Mouse (Mus musculus) lung, postnatal 36 days (tissue): ENCODE measurements around the gene Cnn1.
A peak's percentile ranks its signal among the peaks of the same experiment; 100 is the strongest.
"Not testable (repeated sequence)": the region's sequence is repeated elsewhere in the genome, so short reads cannot be mapped to it uniquely, and the experiment has no call there.

Source experiments
- DNase-seq: peaks from one replicate; pipeline ENCODE4 v3.0.0; 2022; ENCODE audit warnings: mixed read lengths

Gene Cnn1

DNA sequence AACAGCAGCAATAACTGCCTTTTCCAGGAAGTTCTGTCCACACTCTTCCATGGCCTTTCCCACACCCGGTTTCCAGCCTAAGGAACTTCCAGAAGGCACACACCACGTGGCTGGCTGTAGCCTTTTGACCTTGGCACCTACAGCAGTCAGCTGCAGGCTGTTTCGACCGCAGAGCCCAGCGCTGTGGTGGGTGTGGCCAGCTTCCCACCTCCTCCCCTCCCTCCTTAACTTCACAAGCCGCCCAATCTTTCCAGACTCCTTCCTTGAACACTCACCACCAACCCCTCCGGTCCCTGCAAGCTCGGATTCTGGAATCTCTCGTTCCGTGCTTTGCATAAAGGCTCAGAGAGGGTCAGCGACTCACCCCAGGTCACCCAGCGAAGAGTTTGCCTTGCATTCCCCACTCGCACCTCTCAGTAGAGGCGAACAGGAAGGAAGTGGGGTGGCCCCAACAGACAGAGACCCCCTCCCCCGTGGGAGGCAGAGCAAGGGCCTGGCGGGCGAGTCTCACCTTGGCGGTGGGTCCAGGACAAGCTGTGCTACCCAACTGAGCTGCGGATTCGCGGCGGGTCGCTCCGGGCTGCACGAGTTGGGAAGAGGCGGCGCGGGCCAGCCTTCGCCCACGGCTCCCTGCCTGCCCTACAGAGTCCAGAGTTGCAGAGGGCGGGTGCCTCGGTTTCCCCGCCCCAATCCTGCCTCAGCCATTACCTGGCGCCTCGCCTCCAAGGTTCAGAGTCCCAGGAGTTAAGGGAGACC is 32.4 kb downstream of the Cnn1 start:
- peak; percentile 73 for DNase-seq

DNA sequence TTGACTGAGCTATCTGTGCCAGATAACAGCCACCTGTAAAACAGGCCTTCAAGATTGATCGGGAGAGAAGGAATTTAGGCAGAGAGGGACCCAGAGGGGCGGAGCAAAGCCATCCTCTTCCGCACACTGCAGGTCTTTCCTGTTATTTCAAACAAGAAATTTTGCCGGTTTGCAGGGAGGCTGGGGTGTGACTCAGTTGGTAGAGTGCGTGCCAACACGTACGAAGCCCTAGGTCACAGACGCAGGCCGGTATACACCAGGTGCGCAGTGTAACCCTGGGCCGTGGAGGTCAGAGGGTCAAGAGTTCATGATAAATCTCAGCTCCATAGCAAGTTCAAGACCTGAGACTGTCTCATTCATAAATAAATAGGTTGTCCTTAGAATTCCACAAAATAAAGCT is 33.2 kb downstream of the Cnn1 start:
- no peak for DNase-seq

DNA sequence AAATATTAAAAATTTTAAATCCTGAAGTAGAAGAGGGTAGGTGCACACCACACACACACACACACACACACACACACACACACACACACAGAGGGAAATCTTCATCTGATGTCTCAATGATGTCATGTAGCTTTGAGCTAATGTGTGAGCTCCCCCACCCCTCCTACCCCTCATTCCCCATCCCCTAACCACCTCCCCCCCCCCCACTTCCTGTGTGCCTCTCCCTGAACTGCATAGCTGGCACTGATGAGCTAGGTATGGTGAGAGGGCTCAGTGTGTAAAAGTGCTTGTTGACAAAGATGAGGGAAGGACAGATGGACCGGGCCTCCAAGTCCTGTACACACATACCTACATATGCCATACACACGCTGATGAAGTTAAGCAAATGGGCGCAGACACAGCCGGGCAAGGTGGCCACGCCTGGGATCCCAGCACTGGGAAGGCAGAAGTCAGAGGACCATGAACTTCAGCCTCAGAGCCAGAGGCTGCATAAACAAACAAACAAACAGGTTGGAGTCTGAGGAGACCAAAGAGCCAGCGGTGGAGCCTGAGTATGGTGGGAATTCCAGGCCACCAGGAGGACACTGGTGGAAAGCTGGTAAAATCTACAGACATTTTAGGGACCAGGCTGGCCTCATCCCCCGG is 35.4 kb downstream of the Cnn1 start:
- no peak for DNase-seq

DNA sequence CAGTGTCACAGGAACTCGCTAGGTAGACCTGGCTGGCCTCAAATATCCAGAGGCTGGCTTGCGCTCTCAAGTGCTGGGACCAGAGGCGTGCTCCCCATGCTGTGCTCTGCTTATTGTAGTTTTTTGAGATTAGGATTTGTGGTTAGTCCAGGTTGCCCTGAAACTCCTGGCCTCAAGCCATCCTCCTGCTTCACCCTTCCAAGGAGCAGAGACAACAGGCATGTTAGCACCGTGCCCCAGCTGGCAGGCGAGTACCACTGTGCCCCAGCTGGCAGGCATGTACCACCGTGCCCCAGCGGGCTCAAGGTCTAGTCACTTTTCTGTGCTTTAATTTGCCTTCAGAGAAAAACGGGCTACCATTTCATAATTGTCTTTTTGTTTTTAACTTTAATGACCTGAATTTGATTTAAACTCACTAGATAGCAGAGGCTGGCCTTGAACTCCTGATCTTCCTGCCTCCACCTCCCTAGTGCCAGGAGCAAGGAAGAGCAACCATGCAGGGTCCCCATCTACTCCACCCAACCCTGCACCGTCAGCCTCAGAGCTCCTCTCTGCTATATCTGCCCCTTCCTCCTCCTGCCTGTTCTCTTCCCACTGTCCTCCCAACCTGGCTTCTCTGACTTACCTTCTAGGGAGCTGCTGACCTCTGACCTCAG is 36.1 kb downstream of the Cnn1 start:
- DNase-seq, result no peak

DNA sequence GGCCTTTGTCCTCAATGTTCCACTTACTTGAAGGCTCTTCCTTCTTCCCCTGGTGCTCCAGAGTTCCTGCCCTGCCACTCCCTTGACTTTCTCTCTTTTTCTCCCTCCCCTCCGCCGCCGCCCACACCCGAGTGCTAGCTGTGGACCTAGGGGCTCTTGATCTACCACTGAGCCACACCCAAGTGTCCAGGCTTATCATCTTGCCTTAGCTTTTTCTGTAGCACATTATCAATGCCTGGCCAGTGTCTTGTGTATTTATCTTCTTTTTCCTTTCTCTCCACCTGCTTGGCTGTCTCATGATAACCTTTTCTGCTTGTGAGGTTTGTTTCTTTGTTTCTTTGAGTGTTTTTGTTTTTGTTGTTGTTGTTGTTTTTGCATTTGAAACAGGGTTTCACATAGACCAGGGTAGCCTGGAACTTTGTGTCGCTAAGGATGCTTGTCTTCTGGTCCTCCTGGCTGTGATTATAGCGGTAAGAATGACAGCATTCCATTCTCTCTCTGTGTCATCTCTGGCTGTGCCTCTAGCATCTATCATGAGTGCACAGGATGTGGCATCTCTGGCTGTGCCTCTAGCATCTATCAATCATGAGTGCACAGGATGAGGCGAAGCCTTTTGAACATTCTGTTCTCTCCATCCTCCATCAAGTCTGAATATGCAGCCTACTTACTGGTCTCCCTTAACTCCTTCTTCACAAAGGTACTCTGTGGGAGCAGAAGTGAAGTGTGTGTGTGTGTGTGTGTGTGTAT is 36.8 kb downstream of the Cnn1 start, which contains the start of gene Acp5:
Acp5 (minus strand) TSS at position 68 of the 747 bp plus-strand sequence.
- no peak for DNase-seq

DNA sequence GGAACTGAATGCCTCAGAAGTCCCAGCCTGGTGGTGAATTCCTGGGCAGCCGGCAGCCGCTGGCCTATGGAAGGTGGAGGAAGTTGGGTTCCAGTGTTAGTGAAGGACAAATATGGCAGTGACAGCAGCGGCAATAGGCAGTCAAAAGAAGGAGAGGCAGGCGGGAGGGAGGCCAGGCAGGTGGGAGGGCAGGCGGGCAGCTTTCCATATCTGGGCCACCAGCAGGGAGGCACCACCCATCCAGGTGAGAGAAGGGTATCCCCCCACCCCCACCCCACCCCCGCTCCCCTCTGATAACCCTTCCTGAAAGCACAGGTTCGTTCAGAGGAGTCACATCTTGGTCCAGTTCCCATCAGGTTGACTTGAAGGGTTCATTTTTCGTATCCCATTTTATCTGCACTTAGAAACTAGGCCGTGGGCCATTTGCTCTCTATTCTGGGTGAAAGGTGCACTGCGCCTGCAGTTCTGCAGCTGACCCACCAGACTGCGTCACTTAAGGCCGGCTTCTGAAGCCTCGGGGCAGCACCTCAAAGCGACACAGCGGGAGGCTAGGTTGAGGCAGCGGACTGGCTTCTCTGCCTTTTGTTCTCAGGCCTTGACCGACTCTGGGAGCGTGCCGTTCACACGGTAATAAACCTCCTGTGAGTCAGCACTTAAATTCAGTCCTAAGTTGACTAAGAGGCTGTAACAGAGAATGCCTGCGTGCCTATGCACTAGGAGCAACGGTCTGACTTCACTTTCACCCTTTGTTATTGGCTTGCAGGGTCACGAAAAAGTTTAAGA is 37.9 kb downstream of the Cnn1 start:
- no peak for DNase-seq

DNA sequence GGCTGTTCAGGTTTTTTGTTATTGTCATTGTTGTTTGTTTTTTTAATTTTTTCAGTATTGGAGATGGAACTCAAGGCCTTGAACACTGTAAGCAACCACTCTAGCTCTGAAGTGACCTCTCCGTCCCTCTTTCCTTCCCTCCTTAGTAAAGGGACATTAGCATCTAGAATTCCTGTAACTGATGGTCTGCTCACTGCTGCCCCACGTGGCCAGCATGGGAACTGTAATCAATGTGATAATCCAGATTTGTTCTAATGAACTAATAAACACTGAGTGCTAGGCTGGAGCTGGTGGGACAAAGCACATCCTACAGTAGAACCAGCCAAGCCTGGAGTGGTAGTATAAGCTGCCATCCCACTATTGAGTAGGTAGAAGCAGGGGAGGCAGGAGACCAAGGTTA is 39.5 kb downstream of the Cnn1 start:
- DNase-seq, result peak; percentile 65

DNA sequence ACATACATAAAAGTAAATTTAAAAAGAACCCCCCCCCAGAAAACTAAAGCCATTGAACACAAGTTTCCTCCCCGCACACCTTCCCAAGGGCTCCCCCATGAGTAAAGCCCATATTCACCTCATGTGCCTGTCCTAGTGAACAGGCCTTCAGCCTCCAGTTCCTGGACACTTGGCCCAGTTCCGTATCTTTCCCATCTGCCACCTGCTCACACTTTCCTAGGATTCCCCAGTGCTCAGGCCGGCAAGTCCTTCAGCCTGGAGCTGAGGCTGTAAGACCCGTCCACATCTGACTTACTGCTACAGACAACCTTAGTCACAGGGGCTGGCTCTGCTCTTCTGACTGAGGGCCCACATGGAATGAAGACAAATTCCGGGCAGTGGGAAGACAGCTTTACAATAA is 40.7 kb downstream of the Cnn1 start:
- DNase-seq, result no peak

DNA sequence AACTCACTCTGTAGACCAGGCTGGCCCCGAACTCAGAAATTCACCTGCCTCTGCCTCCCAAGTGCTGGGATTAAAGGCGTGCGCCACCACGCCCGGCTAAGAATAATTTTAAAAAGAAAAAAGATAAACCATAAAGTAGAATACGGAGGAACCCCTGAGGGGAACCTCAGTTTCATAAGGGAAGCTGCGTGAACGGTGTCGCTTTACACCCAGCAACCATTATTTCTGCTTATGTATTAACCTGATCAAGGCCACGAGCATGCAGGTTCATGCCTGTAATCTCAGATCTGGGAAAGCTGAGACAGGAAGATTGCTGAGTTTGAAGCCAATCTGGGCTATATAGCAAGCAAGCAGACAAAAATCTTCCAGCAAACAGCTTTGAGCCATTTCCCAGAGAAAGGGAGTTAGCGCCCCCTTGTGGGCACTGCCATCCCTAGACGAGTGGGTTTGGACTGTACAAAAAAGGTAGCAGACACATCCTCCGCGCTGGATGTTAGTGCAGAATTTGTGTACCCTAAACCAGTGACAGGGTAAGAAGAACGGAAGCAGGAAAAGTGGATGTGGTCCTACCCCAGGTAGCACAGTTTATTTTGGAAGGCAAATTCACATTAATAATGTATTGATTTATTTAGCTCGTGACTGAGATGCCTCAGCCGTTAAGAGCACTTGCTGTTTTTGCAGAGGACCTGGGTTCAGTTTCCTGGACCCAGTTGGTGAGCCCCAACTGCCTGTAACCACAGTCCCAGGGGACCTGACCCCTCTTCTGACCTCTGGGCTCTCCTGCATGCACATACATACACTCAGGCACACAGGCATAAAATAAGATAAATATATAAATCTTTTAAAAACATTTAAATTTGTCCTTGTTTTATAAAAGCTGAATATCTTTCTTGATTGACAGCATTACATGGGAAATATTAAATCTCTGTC is 44.4 kb downstream of the Cnn1 start:
- peak; percentile 92 for DNase-seq

DNA sequence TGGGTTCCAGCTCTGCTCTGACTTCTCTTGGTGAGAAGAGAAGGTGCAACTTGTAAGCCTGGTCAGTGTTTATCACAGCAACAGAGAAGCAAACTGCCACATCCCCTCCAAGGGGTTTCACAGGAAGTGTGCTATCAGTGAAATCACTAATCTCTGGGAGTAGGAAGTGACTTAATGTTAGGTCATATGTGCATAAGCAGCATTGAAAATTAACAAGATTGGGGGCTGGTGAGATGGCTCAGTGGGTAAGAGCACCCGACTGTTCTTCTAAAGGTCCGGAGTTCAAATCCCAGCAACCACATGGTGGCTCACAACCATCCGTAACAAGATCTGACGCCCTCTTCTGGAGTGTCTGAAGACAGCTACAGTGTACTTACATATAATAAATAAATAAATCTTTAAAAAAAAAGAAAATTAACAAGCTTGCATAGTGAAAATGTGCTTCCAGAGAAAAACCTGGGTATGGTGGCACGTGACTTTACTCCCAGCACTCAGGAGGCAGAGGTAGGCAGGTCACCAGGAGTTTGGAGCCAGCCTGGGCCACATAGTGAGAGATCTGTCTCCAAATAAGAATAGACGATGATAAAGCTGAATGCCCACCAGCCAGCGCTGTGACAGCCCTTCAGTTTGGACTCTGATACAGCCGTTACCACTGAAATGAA is 45.4 kb downstream of the Cnn1 start:
- no peak for DNase-seq

DNA sequence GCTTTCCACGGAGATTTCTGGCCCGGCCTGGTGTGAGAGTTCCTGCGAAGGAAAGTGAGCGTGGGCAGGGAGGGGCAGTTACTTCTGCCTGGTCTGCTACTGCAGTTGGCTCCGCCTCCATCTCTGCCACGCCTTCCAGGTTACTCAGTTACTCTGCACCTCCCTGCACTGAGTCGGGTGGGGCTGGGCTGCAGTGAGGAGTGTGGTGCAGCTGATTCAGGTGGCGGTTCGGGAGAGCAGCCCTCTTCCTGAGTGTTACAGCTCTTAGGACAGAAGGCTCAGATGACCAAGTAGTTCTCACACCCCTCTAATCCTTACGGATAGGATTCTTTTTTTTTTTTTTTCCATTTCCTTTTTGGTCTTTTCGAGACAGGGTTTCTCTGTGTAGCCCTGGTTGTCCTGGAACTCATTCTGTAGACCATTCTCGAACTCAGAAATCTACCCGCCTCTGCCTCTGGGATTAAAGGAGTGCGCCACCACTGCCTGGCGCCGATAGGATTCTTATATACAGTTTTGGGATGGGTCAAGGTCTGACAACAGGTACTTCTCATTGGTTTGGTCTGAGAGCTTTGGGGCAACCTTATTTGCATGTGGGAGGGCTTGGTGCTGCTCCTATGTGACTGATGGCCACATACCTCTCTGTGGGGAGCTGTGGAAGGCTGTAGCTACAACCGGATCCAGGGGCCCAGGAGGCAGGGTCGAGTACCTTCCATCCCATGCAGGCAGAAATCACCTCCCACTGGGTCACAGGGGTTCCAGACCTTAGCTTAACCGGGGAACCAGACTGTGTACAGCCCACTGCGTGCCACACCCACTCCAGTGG is 50.6 kb downstream of the Cnn1 start:
- peak; percentile 71 for DNase-seq

DNA sequence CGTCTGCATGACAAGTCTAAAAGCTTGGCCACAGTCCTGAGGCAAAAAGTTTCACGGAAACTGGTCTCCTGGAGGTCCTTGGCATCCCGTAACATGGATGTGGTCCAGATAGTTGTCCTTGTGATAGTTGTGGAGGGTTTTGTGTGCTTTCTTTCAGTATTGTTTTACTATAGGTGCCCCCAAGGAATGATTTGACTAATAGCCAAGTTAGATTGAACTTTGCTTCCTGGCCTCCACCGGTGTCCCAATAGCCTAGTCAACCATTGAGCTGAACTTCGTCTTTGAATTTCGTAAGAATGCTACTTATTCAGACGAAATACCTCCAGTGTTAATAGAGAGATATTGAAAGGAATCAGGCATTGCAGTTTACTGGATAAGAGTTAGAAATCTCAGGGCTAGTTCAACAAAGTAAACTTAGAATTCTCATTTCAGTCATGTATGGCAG is 51.3 kb downstream of the Cnn1 start:
- not testable (repeated sequence) for DNase-seq

DNA sequence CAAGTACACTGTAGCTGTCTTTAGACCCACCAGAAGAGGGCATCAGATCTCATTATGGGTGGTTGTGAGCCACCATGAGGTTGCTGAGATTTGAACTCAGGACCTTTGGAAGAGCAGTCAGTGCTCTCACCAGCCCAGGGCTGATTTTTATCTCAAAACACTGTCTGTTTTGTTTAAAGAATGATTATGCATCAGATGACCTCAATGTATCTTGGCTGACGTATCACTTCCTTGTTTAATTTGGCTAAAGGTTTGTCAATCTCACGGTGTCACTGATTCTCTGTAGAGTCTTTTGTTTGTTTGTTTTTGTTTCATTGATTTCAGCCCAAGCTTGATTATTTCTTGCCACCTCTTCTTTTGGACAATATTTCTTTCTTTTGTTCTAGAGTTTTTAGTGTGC is 51.9 kb downstream of the Cnn1 start:
- DNase-seq, result no peak

DNA sequence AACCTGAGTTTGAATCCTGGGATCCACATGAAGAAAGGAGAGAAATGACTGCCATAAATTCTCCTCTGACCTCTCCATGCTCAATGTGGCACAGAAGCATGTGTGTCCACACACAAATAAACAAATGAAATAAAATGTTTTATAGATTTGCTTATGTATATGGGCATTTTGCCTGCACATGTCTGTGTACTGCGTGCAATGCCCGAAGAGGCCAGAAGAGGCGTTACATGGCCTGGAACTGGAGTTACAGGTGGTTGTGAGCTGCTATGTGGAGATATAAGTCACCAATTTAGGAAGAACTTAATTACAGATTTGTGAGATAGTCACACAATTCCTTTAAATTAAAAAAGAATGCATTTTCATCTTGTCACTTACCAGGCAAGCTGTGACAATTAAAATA is 54.8 kb downstream of the Cnn1 start:
- DNase-seq, result no peak

DNA sequence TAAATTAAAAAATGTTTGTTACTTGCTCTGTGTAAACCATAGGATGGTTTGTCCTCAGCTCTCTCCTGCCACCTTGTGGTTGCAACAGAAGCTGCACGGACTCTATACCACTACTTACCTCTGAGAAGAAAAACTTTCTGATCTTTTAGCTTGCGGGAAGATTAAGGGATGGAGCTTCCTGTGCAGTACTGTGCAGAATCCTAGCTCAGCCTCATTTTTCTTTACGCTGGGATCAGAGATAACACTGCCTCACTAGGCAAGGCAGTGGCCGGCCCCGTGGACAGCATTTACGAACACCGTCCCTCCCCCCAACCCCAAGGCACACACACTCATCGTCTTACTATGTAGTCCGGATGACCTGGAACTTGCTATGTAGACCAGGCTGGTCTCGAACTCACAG is 56.6 kb downstream of the Cnn1 start:
- peak; percentile 80 for DNase-seq

DNA sequence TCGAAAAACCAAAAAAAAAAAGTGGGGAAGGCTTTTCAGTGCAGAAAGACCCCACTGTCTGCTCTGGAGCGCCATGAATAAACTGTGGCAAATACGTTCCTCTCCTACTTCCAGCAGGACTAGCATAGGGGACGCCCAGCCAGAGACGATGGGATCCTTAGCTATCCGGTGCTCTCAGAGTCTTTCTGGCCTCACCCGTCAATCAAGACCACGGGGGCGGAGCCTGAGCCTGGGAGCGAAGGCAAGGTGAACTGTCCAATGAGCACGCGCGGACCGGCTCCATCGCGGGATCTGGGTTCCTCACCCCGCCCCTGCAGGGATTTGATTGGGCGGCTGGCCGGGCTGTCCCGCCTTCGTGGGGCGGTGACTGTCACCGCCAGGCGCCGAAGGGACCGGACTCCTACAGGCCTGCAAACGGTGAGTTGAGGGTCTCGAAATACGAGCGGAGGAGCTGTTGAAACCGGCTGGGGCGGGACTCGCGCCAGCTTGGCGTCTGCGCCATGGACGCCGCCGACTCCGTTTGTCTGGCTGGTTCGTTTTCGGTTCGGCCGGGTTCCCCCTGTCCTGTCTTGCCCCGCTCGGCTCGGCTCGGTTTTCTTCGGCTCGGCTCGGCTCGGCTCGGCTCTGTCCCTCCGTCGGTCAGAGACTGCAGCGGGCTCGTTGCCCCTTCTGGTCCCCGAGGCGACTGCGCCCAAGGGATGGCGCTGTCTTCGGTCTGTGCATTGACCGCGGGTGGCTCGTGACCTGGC is 57.7 kb downstream of the Cnn1 start, which contains the start of gene Pigyl:
Pigyl (plus strand) TSS at position 350 of the 749 bp plus-strand sequence.
- DNase-seq, result peak; percentile 100

DNA sequence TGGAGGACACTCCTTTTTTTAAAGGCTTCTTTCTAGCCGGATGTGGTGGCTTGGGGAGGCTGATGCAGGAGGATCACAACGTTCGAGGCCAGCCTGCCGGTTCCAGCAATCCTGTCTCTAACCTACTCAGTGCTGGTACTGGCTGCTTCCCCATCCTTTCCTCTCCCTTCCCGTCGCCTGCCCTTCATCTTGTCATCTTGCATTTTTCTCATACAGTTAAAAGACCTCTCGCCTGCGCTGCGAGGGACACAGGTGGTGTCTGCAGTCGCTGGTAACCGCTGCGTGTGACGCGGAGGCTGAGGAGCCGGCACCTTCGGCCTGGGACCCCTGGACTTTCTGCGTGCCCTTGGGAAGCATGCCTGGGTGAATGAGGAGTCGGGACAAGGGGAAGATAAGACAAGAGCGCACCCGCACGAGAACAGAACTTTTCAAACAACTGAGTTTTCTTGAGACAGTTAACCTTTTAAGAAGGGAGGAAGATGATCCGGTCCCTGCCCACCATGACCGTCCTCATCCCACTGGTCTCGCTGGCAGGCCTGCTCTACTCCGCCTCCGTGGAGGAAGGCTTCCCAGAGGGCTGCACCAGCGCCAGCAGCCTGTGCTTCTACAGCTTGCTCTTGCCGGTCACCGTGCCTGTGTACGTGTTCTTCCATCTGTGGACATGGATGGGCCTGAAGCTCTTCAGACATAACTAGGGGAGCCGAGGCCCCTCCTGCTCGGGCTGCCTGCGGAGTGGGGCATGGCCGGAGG is 58.7 kb downstream of the Cnn1 start:
- DNase-seq, result no peak
